Mouse (Mus musculus): Measurements from ENCODE around the gene Rpn1. TPM values are rescaled to one million over a fixed set of nuclear protein-coding genes. Genes with fewer than 3 reads are reported as not detected.

Gene Rpn1
- polyA plus RNA-seq, 1 experiment from 2014 or later = 444 TPM

- no peak overlapping the region for H3K9ac ChIP-seq
- H3K4me2 ChIP-seq = no peak overlapping the region
- H3K4me1 ChIP-seq = peaks cover 12% of the 10 kb centered on the region
- no peaks in the 10 kb centered on the region for H3K36me3 ChIP-seq
- no peak for ATAC-seq (ENCODE audit: borderline replicate concordance, extremely low read depth, low FRiP score, low TSS enrichment)
- WGBS = 34% methylated on average over 11 of the region's 11 CpGs
- no peak overlapping the region for H3K27ac ChIP-seq
- H3K4me3 ChIP-seq = no peak overlapping the region
- no peaks in the 10 kb centered on the region for H3K9me3 ChIP-seq
- no peaks in the 10 kb centered on the region for H3K27me3 ChIP-seq
These were observed 30.8 kb upstream of the Rpn1 start for GRCm38 (mm10) chr6:88053228-88054080.

GRCm38 (mm10) chr6:88054081-88054835 is 30.0 kb upstream of the Rpn1 start:
- no peak for ATAC-seq (ENCODE audit: borderline replicate concordance, extremely low read depth, low FRiP score, low TSS enrichment)
- peaks cover 12% of the 10 kb centered on the region for H3K4me1 ChIP-seq
- no peaks in the 10 kb centered on the region for H3K9me3 ChIP-seq
- no peak overlapping the region for H3K27ac ChIP-seq
- no peak overlapping the region for H3K9ac ChIP-seq
- no peak overlapping the region for H3K4me2 ChIP-seq
- 44% methylated on average over 9 of the region's 9 CpGs for WGBS
- H3K27me3 ChIP-seq = no peaks in the 10 kb centered on the region
- H3K4me3 ChIP-seq = no peak overlapping the region
- H3K36me3 ChIP-seq = no peaks in the 10 kb centered on the region

- Histone ChIP-seq H3K27ac (no peak overlapping the region), H3K4me3 (no peak overlapping the region), H3K9ac (no peak overlapping the region), H3K36me3 (no peaks in the 10 kb centered on the region), H3K4me1 (peaks cover 12% of the 10 kb centered on the region), H3K27me3 (no peaks in the 10 kb centered on the region), H3K9me3 (no peaks in the 10 kb centered on the region), H3K4me2 (no peak overlapping the region)
- ATAC-seq (ENCODE audit: borderline replicate concordance, extremely low read depth, low FRiP score, low TSS enrichment) = no peak
- 63% methylated on average over 5 of the region's 5 CpGs for WGBS
These were observed 28.6 kb upstream of the Rpn1 start for GRCm38 (mm10) chr6:88055663-88056062.

GRCm38 (mm10) chr6:88056866-88057265 is 27.4 kb upstream of the Rpn1 start:
- ATAC-seq (ENCODE audit: borderline replicate concordance, extremely low read depth, low FRiP score, low TSS enrichment) = no peak
- Histone ChIP-seq H3K9me3 (no peaks in the 10 kb centered on the region), H3K4me3 (no peak overlapping the region)

GRCm38 (mm10) chr6:88059903-88060302 is 24.4 kb upstream of the Rpn1 start:
- Histone ChIP-seq H3K4me1 (no peaks in the 10 kb centered on the region), H3K9me3 (no peaks in the 10 kb centered on the region), H3K27me3 (no peaks in the 10 kb centered on the region), H3K9ac (no peak overlapping the region), H3K27ac (no peak overlapping the region), H3K4me3 (no peak overlapping the region), H3K36me3 (no peaks in the 10 kb centered on the region), H3K4me2 (no peak overlapping the region)
- WGBS = 85% methylated on average over 5 of the region's 5 CpGs
- no peak for ATAC-seq (ENCODE audit: borderline replicate concordance, extremely low read depth, low FRiP score, low TSS enrichment)

More at GRCm38 (mm10) chr6:88056866-88057265, 27.4 kb upstream of the Rpn1 start:
- H3K4me1 ChIP-seq = peaks cover 12% of the 10 kb centered on the region
- H3K27me3 ChIP-seq = no peaks in the 10 kb centered on the region
- H3K4me2 ChIP-seq = no peak overlapping the region
- no peaks in the 10 kb centered on the region for H3K36me3 ChIP-seq
- H3K27ac ChIP-seq = 0 out of 2 replicates have a peak overlapping the region, but pooled peaks have one; percentile 20
- WGBS = 86% methylated on average over 5 of the region's 5 CpGs
- no peak overlapping the region for H3K9ac ChIP-seq

GRCm38 (mm10) chr6:88060602-88061001 is 23.7 kb upstream of the Rpn1 start:
- no peaks in the 10 kb centered on the region for H3K27me3 ChIP-seq
- no peaks in the 10 kb centered on the region for H3K9me3 ChIP-seq
- H3K9ac ChIP-seq = no peak overlapping the region
- no peaks in the 10 kb centered on the region for H3K36me3 ChIP-seq
- no peak overlapping the region for H3K27ac ChIP-seq
- H3K4me3 ChIP-seq = no peak overlapping the region
- no peak overlapping the region for H3K4me2 ChIP-seq
- WGBS = 77% methylated on average over 4 of the region's 4 CpGs
- no peaks in the 10 kb centered on the region for H3K4me1 ChIP-seq
- no peak for ATAC-seq (ENCODE audit: borderline replicate concordance, extremely low read depth, low FRiP score, low TSS enrichment)

GRCm38 (mm10) chr6:88061406-88061805 is 22.9 kb upstream of the Rpn1 start:
- H3K9ac ChIP-seq = no peak overlapping the region
- H3K27ac ChIP-seq = no peak overlapping the region
- whole genome bisulfite sequencing = 82% methylated on average over 4 of the region's 4 CpGs
- no peaks in the 10 kb centered on the region for H3K36me3 ChIP-seq
- no peak for ATAC-seq (ENCODE audit: borderline replicate concordance, extremely low read depth, low FRiP score, low TSS enrichment)
- H3K9me3 ChIP-seq = no peaks in the 10 kb centered on the region
- H3K4me3 ChIP-seq = no peak overlapping the region
- H3K4me1 ChIP-seq = no peaks in the 10 kb centered on the region
- no peaks in the 10 kb centered on the region for H3K27me3 ChIP-seq
- no peak overlapping the region for H3K4me2 ChIP-seq

GRCm38 (mm10) chr6:88062398-88062797 is 21.9 kb upstream of the Rpn1 start:
- Histone ChIP-seq H3K9me3 (no peaks in the 10 kb centered on the region), H3K27ac (no peak overlapping the region), H3K27me3 (no peaks in the 10 kb centered on the region), H3K4me1 (no peaks in the 10 kb centered on the region), H3K9ac (no peak overlapping the region), H3K4me3 (no peak overlapping the region), H3K4me2 (no peak overlapping the region), H3K36me3 (no peaks in the 10 kb centered on the region)
- 59% methylated on average over 4 of the region's 4 CpGs for WGBS
- no peak for ATAC-seq (ENCODE audit: borderline replicate concordance, extremely low read depth, low FRiP score, low TSS enrichment)

GRCm38 (mm10) chr6:88064072-88064642 is 20.1 kb upstream of the Rpn1 start:
- no peak overlapping the region for H3K4me3 ChIP-seq
- H3K27ac ChIP-seq = peak overlapping the region; percentile 15; the same call in 1 of the 2 replicates
- no peak overlapping the region for H3K9ac ChIP-seq
- no peak overlapping the region for H3K4me2 ChIP-seq
- no peaks in the 10 kb centered on the region for H3K9me3 ChIP-seq
- WGBS = 71% methylated on average over 3 of the region's 3 CpGs
- H3K36me3 ChIP-seq = no peaks in the 10 kb centered on the region
- no peak for ATAC-seq (ENCODE audit: borderline replicate concordance, extremely low read depth, low FRiP score, low TSS enrichment)
- no peaks in the 10 kb centered on the region for H3K27me3 ChIP-seq
- no peaks in the 10 kb centered on the region for H3K4me1 ChIP-seq

- H3K4me2 ChIP-seq = no peak overlapping the region
- WGBS = 34% methylated on average over 4 of the region's 4 CpGs
- H3K27me3 ChIP-seq = no peaks in the 10 kb centered on the region
- H3K9me3 ChIP-seq = no peaks in the 10 kb centered on the region
- ATAC-seq (ENCODE audit: borderline replicate concordance, extremely low read depth, low FRiP score, low TSS enrichment) = no peak
- no peak overlapping the region for H3K9ac ChIP-seq
- H3K27ac ChIP-seq = peak overlapping the region; percentile 85
- H3K4me3 ChIP-seq = no peak overlapping the region
- no peaks in the 10 kb centered on the region for H3K4me1 ChIP-seq
- H3K36me3 ChIP-seq = no peaks in the 10 kb centered on the region
These were observed 19.2 kb upstream of the Rpn1 start for GRCm38 (mm10) chr6:88065116-88065515.

GRCm38 (mm10) chr6:88065968-88066367 is 18.3 kb upstream of the Rpn1 start:
- no peaks in the 10 kb centered on the region for H3K4me1 ChIP-seq
- H3K27me3 ChIP-seq = no peaks in the 10 kb centered on the region
- 76% methylated on average over 3 of the region's 3 CpGs for WGBS
- no peak overlapping the region for H3K4me2 ChIP-seq
- no peak overlapping the region for H3K4me3 ChIP-seq
- no peaks in the 10 kb centered on the region for H3K9me3 ChIP-seq
- no peak overlapping the region for H3K9ac ChIP-seq
- ATAC-seq (ENCODE audit: borderline replicate concordance, extremely low read depth, low FRiP score, low TSS enrichment) = no peak
- no peak overlapping the region for H3K27ac ChIP-seq
- no peaks in the 10 kb centered on the region for H3K36me3 ChIP-seq

GRCm38 (mm10) chr6:88067722-88068121 is 16.6 kb upstream of the Rpn1 start:
- Histone ChIP-seq H3K27me3 (no peaks in the 10 kb centered on the region), H3K9me3 (no peaks in the 10 kb centered on the region), H3K27ac (no peak overlapping the region), H3K4me3 (no peak overlapping the region), H3K4me1 (no peaks in the 10 kb centered on the region), H3K36me3 (no peaks in the 10 kb centered on the region), H3K9ac (no peak overlapping the region), H3K4me2 (no peak overlapping the region)
- 54% methylated on average over 3 of the region's 3 CpGs for WGBS
- no peak for ATAC-seq (ENCODE audit: borderline replicate concordance, extremely low read depth, low FRiP score, low TSS enrichment)

Measured in lung, embryonic 15.5 days (tissue).